Mouse (Mus musculus): ENCODE results near the gene Crisp2. TPM values are rescaled to one million over a fixed set of nuclear protein-coding genes. Genes with fewer than 3 reads are reported as not detected.
A peak's percentile ranks its signal among the peaks of the same experiment; 100 is the strongest.

Crisp2 gene
- not detected in 2 replicates for polyA plus RNA-seq (2012; rRNA removed)

DNA sequence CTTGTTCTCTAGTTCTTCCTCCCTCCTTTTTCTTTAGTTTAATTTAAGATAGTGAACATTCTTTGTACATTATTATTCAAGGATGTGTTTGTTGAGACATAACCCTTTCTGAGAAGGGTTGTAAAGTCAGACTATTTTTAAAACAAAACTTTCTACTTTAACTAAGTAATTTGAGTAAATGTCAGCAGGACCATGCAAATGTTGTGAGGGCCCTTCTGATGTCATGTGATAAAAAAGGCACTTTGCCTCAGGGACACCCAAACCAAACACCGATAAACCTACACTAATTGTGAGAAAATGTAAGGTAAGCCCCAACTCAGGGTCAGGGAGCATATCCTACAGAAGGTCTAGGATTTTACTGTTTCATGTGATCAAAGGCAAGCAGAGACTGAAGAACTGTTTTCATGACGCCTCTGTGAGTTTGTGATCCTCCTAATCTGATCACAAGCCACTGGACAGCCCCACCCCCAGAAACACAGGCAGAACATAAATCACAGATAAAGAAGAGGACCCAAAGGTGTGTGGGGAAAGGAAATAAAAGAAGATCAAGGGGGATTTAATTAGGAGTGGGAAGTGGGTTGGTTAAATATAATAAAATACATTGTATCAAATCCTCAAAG, at the start of gene Crisp2:
Gene Crisp2 (minus strand): TSS at position 51 of the 620 bp plus-strand sequence.
- 40% methylated on average over 2 of the region's 2 CpGs for WGBS
- TF ChIP-seq CTCF (IDR thresholded peaks at IDR 0.05; ENCODE audit: insufficient read depth, low read length) (no peak), POLR2A (IDR thresholded peaks at IDR 0.05; ENCODE audit: borderline replicate concordance, extremely low read depth, low read depth, low read length) (no peak)

DNA sequence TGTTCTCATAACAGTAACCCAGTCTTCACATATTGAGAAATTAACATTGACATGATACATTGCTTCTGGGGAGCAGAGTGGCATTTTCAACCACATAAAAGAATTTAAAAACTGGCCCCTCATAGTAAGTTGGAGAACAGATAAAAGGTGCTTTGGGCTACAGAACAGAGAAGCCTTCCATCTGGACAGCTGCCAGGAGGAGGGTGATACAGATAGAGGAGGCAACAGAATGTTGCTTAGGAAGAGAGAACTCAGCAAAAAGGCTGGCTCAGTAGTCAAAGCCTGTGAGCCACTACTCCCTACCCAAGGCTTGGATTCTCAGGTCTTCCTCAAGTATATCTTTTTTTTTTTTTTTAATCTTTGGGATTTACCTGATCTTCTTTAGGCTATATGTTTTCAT, 48.3 kb upstream of the Crisp2 start:
- TF ChIP-seq POLR2A (IDR thresholded peaks at IDR 0.05; ENCODE audit: borderline replicate concordance, extremely low read depth, low read depth, low read length) (no peak), CTCF (IDR thresholded peaks at IDR 0.05; ENCODE audit: insufficient read depth, low read length) (no peak)
- H3K4me3 ChIP-seq (replicated peaks; ENCODE audit: extremely low read depth, low read depth, low read length): no peak overlapping the region
- no peak for DNase-seq
- no peaks in the 10 kb centered on the region for H3K4me1 ChIP-seq (ENCODE audit: control insufficient read depth, insufficient read depth, low read length)

More for the DNA sequence above, at the start of gene Crisp2:
- no peak for DNase-seq
- H3K4me1 ChIP-seq (ENCODE audit: control insufficient read depth, insufficient read depth, low read length): no peaks in the 10 kb centered on the region
- no peak within 1 kb of the TSS for H3K4me3 ChIP-seq (replicated peaks; ENCODE audit: extremely low read depth, low read depth, low read length)

- H3K4me1 ChIP-seq (ENCODE audit: control insufficient read depth, insufficient read depth, low read length): no peaks in the 10 kb centered on the region
- no peak for DNase-seq
- H3K4me3 ChIP-seq (replicated peaks; ENCODE audit: extremely low read depth, low read depth, low read length): no peak overlapping the region
Observed at GRCm38 (mm10) chr17:40837308-40837707, 30.5 kb upstream of the Crisp2 start.

DNA sequence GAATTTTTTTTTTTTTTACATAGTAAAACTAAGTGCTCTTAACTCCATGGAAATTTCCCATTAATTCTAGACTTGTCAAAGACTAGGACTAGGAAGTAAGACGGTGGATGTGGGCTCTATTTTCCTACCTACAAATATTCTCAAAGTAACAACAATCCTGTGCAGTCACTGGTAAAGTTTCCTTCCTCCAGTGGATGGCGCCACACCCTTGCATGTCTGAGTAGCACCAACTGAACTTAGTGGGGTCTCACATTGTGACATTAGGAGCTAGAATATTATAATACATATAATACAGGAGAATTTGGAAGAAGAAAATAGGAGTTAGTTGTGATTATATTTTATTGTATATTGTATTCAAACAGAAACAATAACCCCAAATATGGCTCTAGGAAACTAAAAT, 25.1 kb upstream of the Crisp2 start:
- no peaks in the 10 kb centered on the region for H3K4me1 ChIP-seq (ENCODE audit: control insufficient read depth, insufficient read depth, low read length)
- 43% methylated on average over 2 of the region's 2 CpGs for WGBS
- TF ChIP-seq POLR2A (IDR thresholded peaks at IDR 0.05; ENCODE audit: borderline replicate concordance, extremely low read depth, low read depth, low read length) (no peak), CTCF (IDR thresholded peaks at IDR 0.05; ENCODE audit: insufficient read depth, low read length) (0 out of 2 replicates have a peak, but pooled peaks have one; percentile 0)
- no peak overlapping the region for H3K4me3 ChIP-seq (replicated peaks; ENCODE audit: extremely low read depth, low read depth, low read length)
- DNase-seq: no peak

More at GRCm38 (mm10) chr17:40837308-40837707, 30.5 kb upstream of the Crisp2 start:
- TF ChIP-seq POLR2A (IDR thresholded peaks at IDR 0.05; ENCODE audit: borderline replicate concordance, extremely low read depth, low read depth, low read length) (no peak), CTCF (IDR thresholded peaks at IDR 0.05; ENCODE audit: insufficient read depth, low read length) (0 out of 2 replicates have a peak, but pooled peaks have one; percentile 22)

GRCm38 (mm10) chr17:40824549-40824948, 17.7 kb upstream of the Crisp2 start:
- TF ChIP-seq CTCF (IDR thresholded peaks at IDR 0.05; ENCODE audit: insufficient read depth, low read length): peak; percentile 16; the same call in 1 of the 2 replicates
- no peak for TF ChIP-seq POLR2A (IDR thresholded peaks at IDR 0.05; ENCODE audit: borderline replicate concordance, extremely low read depth, low read depth, low read length)
- peak; percentile 25 for DNase-seq
- WGBS: 41% methylated on average over 8 of the region's 8 CpGs
- H3K4me3 ChIP-seq (replicated peaks; ENCODE audit: extremely low read depth, low read depth, low read length): no peak overlapping the region
- no peaks in the 10 kb centered on the region for H3K4me1 ChIP-seq (ENCODE audit: control insufficient read depth, insufficient read depth, low read length)

- 12% methylated on average over 4 of the region's 4 CpGs for WGBS
- no peak for TF ChIP-seq POLR2A (IDR thresholded peaks at IDR 0.05; ENCODE audit: borderline replicate concordance, extremely low read depth, low read depth, low read length)
- TF ChIP-seq CTCF (IDR thresholded peaks at IDR 0.05; ENCODE audit: insufficient read depth, low read length): no peak
- Histone ChIP-seq H3K4me1 (ENCODE audit: control insufficient read depth, insufficient read depth, low read length) (no peaks in the 10 kb centered on the region), H3K4me3 (replicated peaks; ENCODE audit: extremely low read depth, low read depth, low read length) (no peak overlapping the region)
- DNase-seq: peak; percentile 20
Observed at GRCm38 (mm10) chr17:40823817-40824216, 17.0 kb upstream of the Crisp2 start.

DNA sequence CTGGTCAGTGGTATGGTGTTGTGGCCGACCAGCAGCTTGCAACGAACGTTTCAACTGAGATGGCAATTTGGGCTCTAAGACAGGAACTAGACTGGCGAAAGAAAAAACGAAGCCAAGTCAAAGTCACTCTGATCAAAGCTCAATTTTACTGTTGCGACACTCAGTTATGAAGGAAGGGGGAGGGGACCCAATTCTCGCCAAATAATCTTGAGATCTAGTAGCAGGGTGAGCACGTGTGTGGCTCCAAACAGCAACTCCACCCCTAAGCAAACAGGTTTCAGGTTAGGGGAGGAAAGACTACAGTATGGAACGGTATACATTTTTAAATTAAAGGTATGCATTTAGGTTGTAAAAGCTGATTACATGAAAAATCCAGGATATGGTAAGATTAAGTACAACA, 14.7 kb upstream of the Crisp2 start:
- no peak overlapping the region for H3K4me3 ChIP-seq (replicated peaks; ENCODE audit: extremely low read depth, low read depth, low read length)
- DNase-seq: peak; percentile 11
- H3K4me1 ChIP-seq (ENCODE audit: control insufficient read depth, insufficient read depth, low read length): no peaks in the 10 kb centered on the region
- WGBS: 38% methylated on average over 9 of the region's 9 CpGs
- TF ChIP-seq CTCF (IDR thresholded peaks at IDR 0.05; ENCODE audit: insufficient read depth, low read length) (no peak), POLR2A (IDR thresholded peaks at IDR 0.05; ENCODE audit: borderline replicate concordance, extremely low read depth, low read depth, low read length) (no peak)

- no peak overlapping the region for H3K4me3 ChIP-seq (replicated peaks; ENCODE audit: extremely low read depth, low read depth, low read length)
- 67% methylated on average over 4 of the region's 4 CpGs for WGBS
- no peak for DNase-seq
- no peaks in the 10 kb centered on the region for H3K4me1 ChIP-seq (ENCODE audit: control insufficient read depth, insufficient read depth, low read length)
- TF ChIP-seq CTCF (IDR thresholded peaks at IDR 0.05; ENCODE audit: insufficient read depth, low read length): no peak
- no peak for TF ChIP-seq POLR2A (IDR thresholded peaks at IDR 0.05; ENCODE audit: borderline replicate concordance, extremely low read depth, low read depth, low read length)
Observed at GRCm38 (mm10) chr17:40817340-40817943, 10.6 kb upstream of the Crisp2 start.

DNA sequence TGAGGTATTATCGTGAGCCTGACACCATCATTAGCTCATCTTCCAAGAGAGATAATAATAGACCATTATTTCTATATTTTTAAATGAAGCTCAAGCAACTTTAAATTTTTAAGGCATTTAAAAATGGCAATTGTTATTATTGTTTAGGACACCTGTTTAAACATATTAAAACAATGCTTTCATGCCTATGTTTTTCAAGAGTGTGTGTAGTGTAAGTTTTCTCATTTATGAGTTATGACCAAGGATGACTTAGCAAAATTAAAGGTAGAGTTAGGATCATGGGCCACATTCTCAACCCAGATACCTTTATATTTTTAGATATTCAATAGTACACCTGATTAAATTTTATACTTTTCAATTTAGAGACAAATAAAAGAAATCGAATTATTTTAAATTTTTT, 5.5 kb upstream of the Crisp2 start:
- H3K4me3 ChIP-seq (replicated peaks; ENCODE audit: extremely low read depth, low read depth, low read length): no peak overlapping the region
- 60% methylated on average over 2 of the region's 2 CpGs for WGBS
- TF ChIP-seq POLR2A (IDR thresholded peaks at IDR 0.05; ENCODE audit: borderline replicate concordance, extremely low read depth, low read depth, low read length) (no peak), CTCF (IDR thresholded peaks at IDR 0.05; ENCODE audit: insufficient read depth, low read length) (no peak)
- DNase-seq: no peak
- no peaks in the 10 kb centered on the region for H3K4me1 ChIP-seq (ENCODE audit: control insufficient read depth, insufficient read depth, low read length)

DNA sequence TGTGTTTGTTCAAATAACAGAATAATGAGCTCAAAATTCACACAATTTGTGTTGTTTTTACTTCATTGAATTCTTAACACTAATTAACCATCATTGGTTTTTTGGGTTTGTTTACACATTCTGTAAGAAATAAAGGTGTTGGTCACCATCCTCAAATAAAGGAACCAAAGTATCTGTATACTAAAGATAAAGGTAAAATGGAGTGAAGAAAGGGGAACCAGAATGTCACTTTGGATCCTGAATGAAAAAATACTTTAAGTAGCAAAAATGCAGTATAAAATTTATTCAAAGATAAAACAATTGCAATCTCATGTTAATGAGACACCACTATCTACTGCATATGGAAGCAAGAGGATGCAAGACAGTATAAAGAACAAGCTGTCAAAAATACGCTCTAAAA, 4.8 kb upstream of the Crisp2 start:
- H3K4me1 ChIP-seq (ENCODE audit: control insufficient read depth, insufficient read depth, low read length): no peaks in the 10 kb centered on the region
- DNase-seq: no peak
- TF ChIP-seq POLR2A (IDR thresholded peaks at IDR 0.05; ENCODE audit: borderline replicate concordance, extremely low read depth, low read depth, low read length) (no peak), CTCF (IDR thresholded peaks at IDR 0.05; ENCODE audit: insufficient read depth, low read length) (no peak)
- no peak overlapping the region for H3K4me3 ChIP-seq (replicated peaks; ENCODE audit: extremely low read depth, low read depth, low read length)
- WGBS: 79% methylated on average over 1 of the region's 1 CpGs
